Mouse (Mus musculus) hematopoietic multipotent progenitor cell, adult 10-12 weeks (in vitro differentiated cells): ENCODE data around the gene Ccnq. TPM values are rescaled to one million over a fixed set of nuclear protein-coding genes. Genes with fewer than 3 reads are reported as not detected.

ENCODE experiments used
- polyA plus RNA-seq: library from polyadenylated mRNA; stranded (reverse); fragments of >175 nt; gene quantifications from 2 replicates; pipeline ENCODE4 v1.2.3, GENCODE M21; 2012; ENCODE audit warnings: low replicate concordance

Gene Ccnq
- polyA plus RNA-seq, result 39.7 and 48.9 TPM in 2 replicates

GRCm38 (mm10) chr11:78750885-78751842 is at the start of gene Ccnq:
Ccnq (minus strand) TSS chr11:78751729.

Other genes with a start within 250 kb of the Ccnq start
- gene Sebox, start 248.3 kb downstream of the Ccnq start, polyA plus RNA-seq, result not detected in 2 replicates
- 12.6 and 34.2 TPM in 2 replicates for gene Tmem199, start 239.6 kb downstream of the Ccnq start, polyA plus RNA-seq
- gene Poldip2, start 239.5 kb downstream of the Ccnq start, polyA plus RNA-seq, result 19.9 and 24.5 TPM in 2 replicates
- gene Tnfaip1, start 215.4 kb downstream of the Ccnq start, polyA plus RNA-seq, result 7.6 and 11.1 TPM in 2 replicates
- 16.0 and 48.5 TPM in 2 replicates for gene Ift20, start 215.4 kb downstream of the Ccnq start, polyA plus RNA-seq
- gene Tmem97, start 201.0 kb downstream of the Ccnq start, polyA plus RNA-seq, result 3.9 and 6.0 TPM in 2 replicates
- gene Nlk, start 54.4 kb downstream of the Ccnq start, polyA plus RNA-seq, result 19.0 and 19.3 TPM in 2 replicates
- gene Lyrm9, start 74.9 kb upstream of the Ccnq start, polyA plus RNA-seq, result 53.3 and 81.1 TPM in 2 replicates
- 0.25 TPM in 1 of 2 replicates, not detected in the other for gene Nos2, start 169.1 kb upstream of the Ccnq start, polyA plus RNA-seq
- 16.8 and 17.5 TPM in 2 replicates for gene Lgals9, start 233.2 kb upstream of the Ccnq start, polyA plus RNA-seq